Mouse (Mus musculus) heart, postnatal 25 days (tissue): ENCODE measurements around the gene Zfhx3. TPM values are rescaled to one million over a fixed set of nuclear protein-coding genes. Genes with fewer than 3 reads are reported as not detected.

ENCODE experiments used
- DNase-seq: peaks from one replicate; pipeline ENCODE4 v3.0.0; 2022; ENCODE audit warnings: low spot score
- intact Hi-C: fragments of 180-260 bp; cut with DNase I; formaldehyde crosslinking; loops from one replicate; pipeline ENCODE4 v1.15.1; 2025
- total RNA-seq, 2 experiments: library from RNA; stranded (reverse); gene quantifications; 2 replicates each; pipeline ENCODE4 v1.2.3; 2021

Zfhx3 gene
- total RNA-seq, 2 experiments from 2014 or later = 6.0 to 8.2 TPM

DNA sequence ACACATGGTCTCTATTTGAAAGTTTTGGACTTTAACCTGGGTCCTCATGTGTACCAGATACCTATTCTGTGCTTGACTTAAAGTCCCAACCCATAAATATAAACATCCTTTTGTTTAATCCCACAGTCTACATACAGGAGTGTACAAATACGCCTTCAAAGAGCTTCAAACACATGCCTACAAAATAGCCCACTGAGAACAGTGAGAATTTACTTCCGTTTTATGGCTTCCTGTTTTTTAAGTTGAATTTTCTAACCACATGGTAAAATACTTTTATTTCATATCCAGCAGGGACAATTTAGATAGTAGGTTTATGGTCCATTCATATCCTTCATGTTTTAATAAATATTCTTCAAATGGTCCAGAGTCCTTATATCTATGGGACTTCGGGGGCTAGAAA is 564.3 kb downstream of the Zfhx3 start:
- DNase-seq = no peak
- intact Hi-C loops = no loop called here

GRCm38 (mm10) chr8:108507769-108508168 is 565.3 kb downstream of the Zfhx3 start:
- no peak for DNase-seq
- intact Hi-C loops = no loop called here

- no peak for DNase-seq
- intact Hi-C loops = no loop called here
Measured at GRCm38 (mm10) chr8:108510641-108511325, 568.3 kb downstream of the Zfhx3 start.

GRCm38 (mm10) chr8:108518116-108518515 is 575.7 kb downstream of the Zfhx3 start:
- no peak for DNase-seq
- intact Hi-C loops = no loop called here

DNA sequence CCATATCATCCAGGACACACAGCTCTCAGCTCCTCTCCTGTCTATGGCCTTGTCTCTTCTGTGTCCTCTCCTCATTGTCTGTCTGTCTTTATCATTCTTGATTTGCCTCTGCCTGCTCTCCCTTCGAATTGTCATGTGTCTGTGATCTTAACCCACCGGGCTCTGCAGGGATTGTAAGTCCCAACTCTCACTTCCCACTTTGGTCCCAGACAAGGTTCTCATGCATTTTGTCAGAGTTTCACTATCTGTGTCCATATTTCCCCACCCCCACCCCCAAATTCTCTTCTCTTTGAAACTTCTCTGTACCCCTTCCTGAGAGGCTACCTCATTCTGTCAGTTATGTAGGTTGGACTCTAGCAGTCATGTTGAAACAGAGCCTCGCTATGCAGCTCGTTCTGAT is 579.6 kb downstream of the Zfhx3 start:
- intact Hi-C loops = no loop called here
- no peak for DNase-seq

- no peak for DNase-seq
- intact Hi-C loops = no loop called here
Measured at GRCm38 (mm10) chr8:108529421-108529820, 587.0 kb downstream of the Zfhx3 start.

GRCm38 (mm10) chr8:108535121-108535876 is 592.9 kb downstream of the Zfhx3 start:
- DNase-seq = no peak
- intact Hi-C loops = no loop called here

DNA sequence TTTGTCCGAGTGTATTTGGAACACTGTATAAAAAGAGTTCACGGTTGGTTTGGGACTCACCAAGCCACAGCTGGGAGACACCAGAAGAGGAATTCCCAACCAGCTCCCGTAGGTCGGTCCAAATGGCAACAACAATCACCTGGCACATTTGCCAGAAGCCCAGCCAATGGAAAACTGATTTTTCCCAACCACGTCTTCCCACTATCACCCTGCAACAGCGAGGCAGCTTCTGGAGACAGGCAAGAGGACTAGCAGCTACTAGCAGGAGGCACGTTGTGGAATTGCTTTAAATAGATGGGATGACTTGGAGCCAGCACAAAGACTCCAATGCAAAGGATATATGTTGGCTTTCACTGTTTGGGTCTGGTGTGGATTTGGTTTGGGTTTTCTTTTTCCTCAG is 593.7 kb downstream of the Zfhx3 start:
- DNase-seq = no peak
- intact Hi-C loops = no loop called here

- intact Hi-C loops = no loop called here
- no peak for DNase-seq
Measured at GRCm38 (mm10) chr8:108536911-108537351, 594.5 kb downstream of the Zfhx3 start.

GRCm38 (mm10) chr8:108537686-108538551 is 595.5 kb downstream of the Zfhx3 start:
- intact Hi-C loops = no loop called here
- no peak for DNase-seq

- intact Hi-C loops = no loop called here
- DNase-seq = no peak
Measured at GRCm38 (mm10) chr8:108538929-108539555, 596.6 kb downstream of the Zfhx3 start.

GRCm38 (mm10) chr8:108552518-108552917 is 610.1 kb downstream of the Zfhx3 start:
- intact Hi-C loops = no loop called here

GRCm38 (mm10) chr8:108553808-108554577 is 611.5 kb downstream of the Zfhx3 start:
- DNase-seq = no peak
- intact Hi-C loops = no loop called here

More at GRCm38 (mm10) chr8:108552518-108552917, 610.1 kb downstream of the Zfhx3 start:
- no peak for DNase-seq

DNA sequence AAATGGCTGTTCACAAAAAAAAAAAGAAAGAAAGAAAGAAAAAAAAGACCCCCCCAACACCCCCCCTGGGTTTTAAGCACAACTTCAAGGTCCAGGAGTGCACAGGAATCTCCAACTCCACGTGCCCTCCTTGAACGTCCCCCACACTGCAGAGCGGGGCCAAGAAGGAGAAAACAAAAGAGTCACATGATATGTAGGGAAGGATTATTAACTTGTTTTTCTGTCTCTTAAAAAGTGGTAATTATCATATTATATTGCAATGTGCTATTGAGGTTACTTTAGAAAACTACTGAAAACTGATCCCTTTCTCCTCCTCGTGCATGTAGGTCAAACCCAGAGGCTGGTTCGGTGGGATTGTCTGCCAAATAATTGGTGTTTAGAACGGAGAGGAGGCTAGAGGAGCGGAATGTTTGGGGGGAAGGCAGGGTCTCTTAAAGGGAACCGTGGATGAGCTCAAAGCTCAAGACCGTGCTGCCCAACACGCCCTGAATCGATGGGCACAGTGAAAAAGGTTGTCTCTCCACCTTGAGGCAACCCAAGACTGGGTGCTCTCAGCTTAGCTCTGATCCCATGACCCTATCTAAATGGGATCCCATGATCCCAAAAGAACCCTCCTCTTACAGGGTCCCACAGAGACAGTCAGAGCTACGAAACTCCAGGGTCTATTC is 612.3 kb downstream of the Zfhx3 start:
- intact Hi-C loops = no loop called here
- DNase-seq = no peak

DNA sequence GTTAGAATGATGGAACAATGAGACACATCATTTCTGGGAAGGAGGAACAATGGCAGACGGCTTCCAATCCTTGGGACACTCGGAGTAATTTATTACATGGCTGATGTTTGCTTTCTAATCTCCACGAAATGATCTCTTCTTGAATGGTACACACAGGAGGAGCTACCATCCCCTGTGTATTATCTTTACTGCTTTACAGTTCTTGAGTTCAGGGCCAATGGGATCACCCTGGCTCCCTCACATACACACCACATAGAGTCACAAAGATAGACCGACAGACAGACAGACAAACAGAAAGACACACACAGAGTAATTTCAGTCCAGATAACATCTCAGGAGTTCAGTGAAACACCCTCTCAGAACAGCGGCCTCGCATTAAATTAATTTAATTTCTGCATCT is 621.0 kb downstream of the Zfhx3 start:
- DNase-seq = no peak
- intact Hi-C loops = no loop called here

DNA sequence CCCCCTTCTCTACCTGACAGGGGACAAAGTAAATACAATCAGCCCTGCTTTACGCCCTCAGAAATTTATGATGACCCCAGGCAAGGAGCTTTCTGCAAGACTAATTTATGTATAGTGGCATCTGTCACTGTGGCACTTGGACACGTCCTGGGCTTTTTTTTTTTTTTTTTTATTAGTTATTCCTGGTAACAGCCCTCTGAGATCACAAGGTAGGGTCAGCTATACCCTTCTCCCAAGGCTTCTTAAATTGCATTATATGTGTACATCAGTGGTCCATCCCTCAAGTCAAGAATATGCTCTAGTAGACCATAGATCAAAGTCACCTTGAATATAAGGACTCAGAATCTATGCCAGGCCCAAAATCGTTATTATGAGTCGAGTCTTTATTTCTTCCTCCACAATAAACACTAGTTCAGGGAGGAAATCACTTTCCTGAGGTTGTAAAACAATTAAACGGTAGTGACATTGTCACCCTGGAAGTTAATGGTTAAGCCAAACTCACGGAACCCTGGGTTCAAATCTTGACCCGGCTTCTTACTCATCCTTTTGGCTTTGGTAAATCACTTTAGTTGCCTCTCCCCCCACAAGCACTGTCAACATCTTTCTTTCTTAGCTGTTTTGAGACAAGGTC is 621.6 kb downstream of the Zfhx3 start:
- DNase-seq = no peak
- intact Hi-C loops = no loop called here

DNA sequence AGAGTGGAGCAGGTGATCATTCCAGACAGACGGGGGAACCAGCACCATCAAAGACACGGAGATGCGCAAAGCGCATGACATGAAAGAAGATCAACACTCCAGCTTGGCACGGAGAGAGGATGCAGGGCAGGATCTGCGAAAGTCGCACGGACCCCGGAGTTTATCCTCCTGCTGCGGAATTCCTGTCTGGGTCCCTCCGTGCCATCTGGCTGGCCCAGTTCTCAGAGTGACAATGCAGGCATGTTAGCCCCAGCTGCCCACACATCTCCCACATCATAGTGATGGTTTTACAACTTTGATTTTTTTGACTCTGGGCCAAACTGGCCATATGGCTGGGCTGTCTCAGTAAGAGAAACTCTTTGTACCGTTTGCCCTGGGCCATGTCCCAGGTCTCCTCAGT is 623.6 kb downstream of the Zfhx3 start:
- no peak for DNase-seq
- intact Hi-C loops = no loop called here

GRCm38 (mm10) chr8:108573295-108574017 is 631.0 kb downstream of the Zfhx3 start:
- intact Hi-C loops = loop anchor here (1.0 to 5.0 kb wide), 3 partner anchors 124 to 614 kb away; no protein-coding TSS in a partner anchor
- no peak for DNase-seq
